Mouse (Mus musculus) cortical plate, adult 2 months (tissue): ENCODE measurements around the gene Glb1. TPM values are rescaled to one million over a fixed set of nuclear protein-coding genes. Genes with fewer than 3 reads are reported as not detected.

ENCODE experiments used
- H3K27ac ChIP-seq: fragments of 200-500 bp; 2 replicates; pipeline ENCODE4 v1.5.1; 2012; ENCODE audit warnings: low read length, control low read depth, inconsistent platforms; ENCODE audit not compliant: insufficient read depth
- H3K4me1 ChIP-seq: fragments of 200-500 bp; 2 replicates; pipeline ENCODE4 v1.6.1; 2011; ENCODE audit warnings: low read length; ENCODE audit not compliant: control insufficient read depth, insufficient read depth
- H3K4me3 ChIP-seq: fragments of 200-500 bp; 2 replicates; pipeline ENCODE4 v1.5.1; 2011; ENCODE audit warnings: mild to moderate bottlenecking, low read length, control low read depth; ENCODE audit not compliant: insufficient read depth
- CTCF ChIP-seq: fragments of 200-500 bp; IDR thresholded peaks from 2 replicates; pipeline ENCODE4 v1.5.1; 2011; ENCODE audit warnings: mild to moderate bottlenecking, control low read depth, low read length; ENCODE audit not compliant: insufficient read depth; ENCODE audit errors: extremely low read depth
- POLR2A ChIP-seq: fragments of 200-500 bp; IDR thresholded peaks from 2 replicates; pipeline ENCODE4 v1.6.1; 2011; ENCODE audit warnings: mild to moderate bottlenecking, low read length, control low read depth; ENCODE audit not compliant: insufficient read depth; ENCODE audit errors: extremely low read depth
- polyA plus RNA-seq: library from polyadenylated mRNA; depleted of rRNA; stranded (reverse); fragments of >200 nt; gene quantifications from 2 replicates; pipeline ENCODE4 v1.2.3, GENCODE M21; 2012

Glb1 gene
- polyA plus RNA-seq, 1 experiment, result 27.0 TPM

GRCm38 (mm10) chr9:114487481-114488258 is 86.8 kb downstream of the Glb1 start:
- TF ChIP-seq CTCF (no peak), POLR2A (no peak)
- H3K4me3 ChIP-seq, result no peak overlapping the region
- H3K4me1 ChIP-seq, result no peaks in the 10 kb centered on the region
- H3K27ac ChIP-seq, result no peak overlapping the region

GRCm38 (mm10) chr9:114496469-114496868 is 95.6 kb downstream of the Glb1 start:
- H3K4me1 ChIP-seq, result no peaks in the 10 kb centered on the region

DNA sequence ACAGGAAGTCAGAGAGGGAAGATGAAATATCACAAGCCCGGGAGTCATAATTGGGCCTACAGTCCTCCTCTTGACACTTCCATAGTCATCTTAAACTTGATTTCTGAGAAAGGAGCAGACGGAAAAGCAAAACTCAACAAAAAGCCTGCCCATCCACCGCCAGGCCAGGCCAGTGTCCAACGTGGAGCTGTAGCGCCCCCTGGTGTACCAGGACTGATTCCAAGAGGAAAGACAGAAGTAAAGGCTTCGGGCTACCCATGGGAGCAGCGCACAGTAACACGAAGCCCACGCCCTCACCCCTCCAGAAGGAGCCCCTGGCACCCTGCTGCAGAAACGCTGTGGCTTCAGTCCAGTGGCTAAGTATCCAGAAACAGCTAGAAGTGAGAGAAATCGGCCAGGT is 97.3 kb downstream of the Glb1 start:
- no peaks in the 10 kb centered on the region for H3K4me1 ChIP-seq
- H3K4me3 ChIP-seq, result no peak overlapping the region
- H3K27ac ChIP-seq, result no peak overlapping the region
- no peak for TF ChIP-seq POLR2A
- peak; percentile 83 for TF ChIP-seq CTCF

More at GRCm38 (mm10) chr9:114496469-114496868, 95.6 kb downstream of the Glb1 start:
- Histone ChIP-seq H3K4me3 (no peak overlapping the region), H3K27ac (no peak overlapping the region)
- TF ChIP-seq CTCF (no peak), POLR2A (no peak)

GRCm38 (mm10) chr9:114499783-114500515 is 99.1 kb downstream of the Glb1 start:
- Histone ChIP-seq H3K27ac (no peak overlapping the region), H3K4me3 (no peak overlapping the region), H3K4me1 (no peaks in the 10 kb centered on the region)
- no peak for TF ChIP-seq POLR2A
- TF ChIP-seq CTCF, result peak; percentile 45

- TF ChIP-seq CTCF, result no peak
- TF ChIP-seq POLR2A, result no peak
- Histone ChIP-seq H3K4me3 (no peak overlapping the region), H3K4me1 (no peaks in the 10 kb centered on the region), H3K27ac (no peak overlapping the region)
These were observed 100.2 kb downstream of the Glb1 start for GRCm38 (mm10) chr9:114501111-114501510.

DNA sequence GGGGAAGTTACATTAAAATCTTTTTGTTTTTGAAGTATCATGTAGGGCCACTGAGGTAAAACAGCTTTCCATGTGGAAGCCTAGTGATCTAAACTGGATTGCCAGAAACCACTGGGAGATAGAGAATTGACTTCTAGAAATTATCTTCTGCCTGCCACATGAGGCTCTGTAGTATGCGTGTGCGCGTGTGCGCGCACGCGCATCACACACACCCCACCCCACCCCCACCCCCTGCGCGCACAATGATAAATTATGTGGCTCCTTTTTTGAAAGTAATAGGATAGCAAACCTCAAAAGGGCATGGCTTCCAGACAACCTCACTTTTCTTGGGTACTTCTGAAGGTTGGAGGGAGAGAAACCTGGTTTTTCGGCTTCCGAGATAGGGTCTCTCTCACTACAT is 101.0 kb downstream of the Glb1 start:
- H3K4me3 ChIP-seq, result no peak overlapping the region
- no peak overlapping the region for H3K27ac ChIP-seq
- no peaks in the 10 kb centered on the region for H3K4me1 ChIP-seq
- TF ChIP-seq POLR2A, result no peak
- no peak for TF ChIP-seq CTCF

GRCm38 (mm10) chr9:114502711-114503427 is 102.0 kb downstream of the Glb1 start:
- no peak for TF ChIP-seq CTCF
- no peak for TF ChIP-seq POLR2A
- Histone ChIP-seq H3K27ac (no peak overlapping the region), H3K4me1 (no peaks in the 10 kb centered on the region), H3K4me3 (no peak overlapping the region)

DNA sequence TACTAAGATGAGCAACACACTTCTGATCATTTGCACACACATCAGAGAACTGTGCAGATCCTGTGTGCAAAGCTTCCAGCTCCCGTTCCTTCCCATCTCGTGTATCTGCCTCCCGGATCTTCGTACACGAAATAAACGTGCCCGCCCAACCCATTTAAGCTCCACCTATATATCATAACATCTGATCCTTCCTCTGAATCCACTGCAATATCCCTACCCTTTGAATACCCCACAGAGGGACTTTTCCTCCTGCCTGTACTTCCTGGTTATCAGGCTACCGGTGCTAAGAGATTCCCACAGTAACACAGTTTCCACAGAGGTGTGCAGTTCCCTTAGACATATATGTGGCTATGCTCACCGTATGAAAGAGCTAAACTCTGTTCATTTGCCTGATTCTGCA is 103.9 kb downstream of the Glb1 start, which contains the start of gene Ccr4:
Ccr4 (minus strand) TSS at position 101 of the 400 bp plus-strand sequence.
- no peaks in the 10 kb centered on the region for H3K4me1 ChIP-seq
- H3K4me3 ChIP-seq, result no peak within 1 kb of the TSS
- H3K27ac ChIP-seq, result no peak within 1 kb of the TSS
- TF ChIP-seq POLR2A, result no peak
- no peak for TF ChIP-seq CTCF

DNA sequence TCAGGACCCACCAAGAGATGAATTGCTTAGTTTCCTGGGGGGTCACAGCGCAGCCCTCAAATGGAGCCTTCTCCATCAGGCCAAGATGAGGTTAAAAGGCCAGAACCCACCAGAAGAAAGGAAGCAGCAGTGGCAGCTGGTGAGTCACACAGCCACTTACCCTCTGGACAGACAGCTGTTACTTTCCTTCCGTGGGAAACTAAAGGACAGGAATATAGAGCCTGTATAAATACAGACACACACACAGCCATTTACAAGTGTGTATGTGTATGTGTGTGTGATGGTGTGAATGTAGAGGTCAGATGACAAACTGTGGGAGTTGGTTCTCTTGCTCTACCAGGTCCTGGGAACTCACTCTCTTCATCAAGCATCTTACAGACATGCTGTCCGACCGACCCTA is 105.7 kb downstream of the Glb1 start:
- Histone ChIP-seq H3K4me1 (no peaks in the 10 kb centered on the region), H3K4me3 (no peak overlapping the region), H3K27ac (no peak overlapping the region)
- TF ChIP-seq CTCF (no peak), POLR2A (no peak)

DNA sequence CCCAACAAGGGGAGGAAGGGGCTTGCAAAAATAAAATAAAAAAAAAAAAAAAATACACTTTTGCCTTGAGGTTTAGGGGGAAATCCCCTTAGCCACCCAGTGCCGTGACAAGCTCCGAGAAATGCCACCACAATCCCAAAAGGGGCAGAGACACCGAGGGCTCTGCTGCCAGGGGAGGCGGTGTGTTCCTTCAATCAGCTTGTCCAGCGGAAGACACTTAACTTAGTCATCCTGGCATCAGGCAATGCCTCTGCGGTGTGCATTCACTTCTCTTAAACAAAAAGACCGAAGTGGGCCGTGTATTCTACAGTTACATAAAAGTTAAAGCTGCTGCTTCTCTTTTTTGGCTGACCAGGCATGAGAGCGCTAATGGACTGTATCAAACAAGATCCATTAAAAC is 106.5 kb downstream of the Glb1 start:
- no peak for TF ChIP-seq POLR2A
- no peak for TF ChIP-seq CTCF
- no peaks in the 10 kb centered on the region for H3K4me1 ChIP-seq
- no peak overlapping the region for H3K4me3 ChIP-seq
- H3K27ac ChIP-seq, result no peak overlapping the region
